Mouse (Mus musculus) midbrain, embryonic 14.5 days (tissue): ENCODE data around the gene Clhc1. TPM values are rescaled to one million over a fixed set of nuclear protein-coding genes. Genes with fewer than 3 reads are reported as not detected.

Source experiments
- ATAC-seq: fragments of 200-750 bp; cut with Nextera tagmentation; 2 replicates; pipeline ENCODE4 v1.8.0; 2017; ENCODE audit warnings: moderate number of reproducible peaks, moderate library complexity; ENCODE audit not compliant: low FRiP score, low TSS enrichment
- DNase-seq: peaks from one replicate; pipeline ENCODE4 v3.0.0-alpha.2; 2015
- H3K27ac ChIP-seq: fragments of 300-500 bp; sonication (generic); replicated peaks from 2 replicates; pipeline ENCODE4 v1.5.1; 2014; ENCODE audit warnings: mild to moderate bottlenecking, low read depth, low read length, moderate library complexity
- H3K27me3 ChIP-seq: fragments of 300-500 bp; sonication (generic); 2 replicates; pipeline ENCODE4 v1.6.1; 2014; ENCODE audit warnings: low read length, control low read depth, mixed read lengths; ENCODE audit not compliant: control insufficient read depth, insufficient read depth
- H3K36me3 ChIP-seq: fragments of 300-500 bp; sonication (generic); 2 replicates; pipeline ENCODE4 v1.6.1; 2014; ENCODE audit warnings: low read length, control low read depth; ENCODE audit not compliant: control insufficient read depth, insufficient read depth
- H3K4me1 ChIP-seq: fragments of 300-500 bp; sonication (generic); 2 replicates; pipeline ENCODE4 v1.6.1; 2014; ENCODE audit warnings: mild to moderate bottlenecking, antibody characterized with exemption, low read length, control low read depth; ENCODE audit not compliant: control insufficient read depth, insufficient read depth
- H3K4me2 ChIP-seq: fragments of 300-500 bp; sonication (generic); 2 replicates; pipeline ENCODE4 v1.6.1; 2014; ENCODE audit warnings: mild to moderate bottlenecking, low read length, moderate library complexity
- H3K4me3 ChIP-seq: fragments of 300-500 bp; sonication (generic); replicated peaks from 2 replicates; pipeline ENCODE4 v1.5.1; 2014; ENCODE audit warnings: low read depth, low read length
- H3K9ac ChIP-seq: fragments of 300-500 bp; sonication (generic); replicated peaks from 2 replicates; pipeline ENCODE4 v1.6.1; 2014; ENCODE audit warnings: mild to moderate bottlenecking, low read length, moderate library complexity
- H3K9me3 ChIP-seq: fragments of 300-500 bp; sonication (generic); 2 replicates; pipeline ENCODE4 v1.6.1; 2016; ENCODE audit warnings: low read length, control low read depth, mixed read lengths; ENCODE audit not compliant: control insufficient read depth
- WGBS: fragments of 180-500 bp; shearing (Covaris S2); extraction: QIAGEN DNeasy Blood & Tissue Kit; methylation state at CpG from one replicate; pipeline ENCODE4 v1.1.7; 2014; 5-methylcytosine and 5-hydroxymethylcytosine counted together
- polyA plus RNA-seq: library from polyadenylated mRNA; unstranded; fragments of >200 nt; fragmentation: Nextera tagmentation; extraction: Ambion mirVana; gene quantifications from 2 replicates; pipeline ENCODE4 v1.2.1, GENCODE M21; 2014

Clhc1 gene
- polyA plus RNA-seq, 1 experiment from 2014 or later: 0.12 TPM

DNA sequence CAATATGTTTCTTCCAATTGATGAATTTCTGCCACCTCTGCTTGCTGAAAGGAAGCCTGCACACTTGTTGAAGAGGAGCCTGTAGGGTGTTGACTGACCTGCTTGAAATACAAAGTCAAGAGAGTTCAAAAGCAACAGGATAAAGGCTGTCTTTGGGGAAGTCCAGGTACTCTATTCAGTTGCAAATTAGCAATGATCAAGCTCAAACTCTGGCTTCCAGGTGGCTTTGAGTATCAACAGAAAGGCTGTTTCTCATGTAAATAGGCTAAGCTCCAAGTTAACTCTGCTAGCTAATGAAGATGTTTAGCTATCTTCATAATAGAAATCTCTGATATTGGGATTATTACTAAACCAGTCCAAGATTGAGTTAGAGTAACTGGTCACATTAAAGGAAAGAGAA lies 49.4 kb downstream of the Clhc1 start:
- Histone ChIP-seq H3K9me3 (no peaks in the 10 kb centered on the region), H3K27ac (no peak overlapping the region), H3K4me3 (no peak overlapping the region), H3K36me3 (no peaks in the 10 kb centered on the region), H3K4me2 (no peak overlapping the region), H3K4me1 (no peaks in the 10 kb centered on the region), H3K27me3 (no peaks in the 10 kb centered on the region), H3K9ac (no peak overlapping the region)
- DNase-seq: no peak
- no peak for ATAC-seq

DNA sequence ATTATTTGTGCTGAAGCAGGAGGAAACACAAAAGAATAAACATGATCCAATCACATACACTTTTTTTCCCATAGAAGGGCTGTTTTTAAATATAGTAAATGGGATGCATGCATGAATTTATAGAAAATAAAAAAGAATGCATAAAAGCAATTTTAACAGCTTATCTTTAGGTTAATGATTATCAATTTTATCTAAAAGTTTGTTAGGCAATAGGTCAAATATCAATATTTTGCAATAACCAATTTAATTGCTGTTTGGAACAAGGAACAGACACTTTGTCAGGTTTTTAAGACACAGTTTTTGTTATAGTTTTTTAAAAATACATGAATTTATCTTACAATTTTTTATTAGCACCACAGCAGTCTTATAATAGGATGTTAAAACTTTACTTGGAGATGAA lies 51.2 kb downstream of the Clhc1 start:
- ATAC-seq (no peak), DNase-seq (no peak)
- Histone ChIP-seq H3K4me1 (no peaks in the 10 kb centered on the region), H3K9me3 (no peaks in the 10 kb centered on the region), H3K36me3 (no peaks in the 10 kb centered on the region), H3K4me2 (no peak overlapping the region), H3K27me3 (no peaks in the 10 kb centered on the region), H3K9ac (no peak overlapping the region), H3K27ac (no peak overlapping the region), H3K4me3 (no peak overlapping the region)

DNA sequence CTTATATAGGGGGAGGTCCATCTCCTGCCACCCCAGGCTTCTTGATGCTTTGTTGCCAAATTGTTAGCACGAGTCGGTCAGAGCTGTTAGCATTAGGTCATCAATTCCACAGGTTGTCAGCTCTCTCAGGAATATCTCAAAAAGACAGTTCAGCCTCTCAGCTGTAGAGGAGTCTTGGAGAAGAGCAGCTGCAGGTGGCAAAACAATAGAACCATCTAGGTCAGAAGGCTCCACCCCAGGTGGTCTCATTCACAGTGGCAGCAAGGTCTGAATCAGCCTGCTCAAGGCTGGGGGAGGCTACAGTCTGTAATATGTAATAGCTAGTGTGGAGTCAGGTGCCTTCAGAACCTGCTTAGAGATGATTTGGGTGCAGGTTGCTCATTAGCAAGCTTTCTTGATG lies 55.8 kb downstream of the Clhc1 start:
- H3K9ac ChIP-seq: no peak overlapping the region
- no peaks in the 10 kb centered on the region for H3K9me3 ChIP-seq
- no peaks in the 10 kb centered on the region for H3K4me1 ChIP-seq
- DNase-seq (no peak), ATAC-seq (no peak)
- WGBS: 38% methylated on average over 2 of the region's 2 CpGs
- H3K27me3 ChIP-seq: no peaks in the 10 kb centered on the region
- H3K4me2 ChIP-seq: no peak overlapping the region
- H3K27ac ChIP-seq: no peak overlapping the region
- no peaks in the 10 kb centered on the region for H3K36me3 ChIP-seq
- no peak overlapping the region for H3K4me3 ChIP-seq

DNA sequence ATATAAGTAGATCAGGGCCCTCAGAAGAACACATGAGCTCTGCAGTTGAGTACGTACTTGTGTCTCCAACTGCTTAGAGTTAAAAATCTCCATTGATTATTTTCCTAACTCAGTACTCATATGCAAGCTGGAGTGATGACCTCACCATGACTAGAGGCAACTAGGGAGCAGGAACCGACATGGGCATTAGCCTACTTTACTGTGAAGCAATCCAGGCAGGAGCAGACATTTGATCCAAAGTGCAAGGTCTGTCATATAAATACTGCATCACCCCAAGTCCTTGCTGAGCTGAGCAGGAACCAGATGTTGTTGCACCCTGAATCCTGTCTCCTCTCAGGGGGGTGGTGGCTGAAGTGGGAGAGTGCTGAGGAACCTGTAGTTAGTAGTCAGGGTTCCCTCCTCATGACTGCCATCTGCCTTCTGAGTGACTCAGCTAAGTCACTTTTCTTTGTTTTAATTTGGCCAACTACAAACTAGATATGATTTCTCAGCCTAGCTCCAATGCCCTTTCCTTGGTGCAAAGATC lies 59.8 kb downstream of the Clhc1 start:
- Histone ChIP-seq H3K4me1 (no peaks in the 10 kb centered on the region), H3K4me2 (no peak overlapping the region), H3K36me3 (no peaks in the 10 kb centered on the region), H3K27me3 (no peaks in the 10 kb centered on the region), H3K9me3 (no peaks in the 10 kb centered on the region), H3K27ac (no peak overlapping the region), H3K9ac (no peak overlapping the region), H3K4me3 (no peak overlapping the region)
- no peak for ATAC-seq
- no peak for DNase-seq
- 87% methylated on average over 2 of the region's 2 CpGs for WGBS

DNA sequence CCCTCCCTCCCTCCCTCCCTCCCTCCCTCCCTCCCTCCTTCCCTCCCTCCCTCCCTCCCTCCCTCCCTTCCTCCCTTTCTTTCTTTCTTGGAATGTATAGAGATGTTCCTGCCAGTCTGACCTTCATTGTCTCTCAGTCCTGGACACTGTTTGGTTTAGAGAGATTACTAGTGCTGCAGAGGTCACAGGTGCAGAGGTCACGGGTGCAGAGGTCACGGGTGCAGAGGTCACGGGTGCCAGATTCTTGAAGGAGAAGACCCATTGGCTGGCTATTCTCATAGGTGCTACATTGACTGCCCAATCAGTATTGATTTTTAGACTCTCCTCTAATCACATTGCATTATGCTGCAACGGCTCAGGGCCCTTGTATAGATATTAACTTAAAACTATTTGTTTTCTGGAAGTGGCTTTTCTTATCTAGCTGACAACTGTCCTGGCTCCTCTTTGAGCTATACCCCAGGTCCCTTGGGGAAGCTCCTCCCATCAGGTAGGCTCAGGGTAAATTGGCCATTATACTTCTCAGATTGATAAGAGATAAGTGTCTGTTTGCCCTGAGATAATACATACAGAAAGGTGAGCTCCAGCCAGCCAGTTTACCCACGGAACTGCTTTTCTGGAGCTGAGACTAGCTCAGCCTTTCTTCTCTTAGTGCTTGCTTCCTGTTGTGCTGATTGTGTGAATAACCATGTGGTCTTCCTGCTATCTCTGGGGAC lies 62.2 kb downstream of the Clhc1 start:
- ATAC-seq (no peak), DNase-seq (no peak)
- Histone ChIP-seq H3K4me1 (no peaks in the 10 kb centered on the region), H3K4me2 (no peak overlapping the region), H3K36me3 (no peaks in the 10 kb centered on the region), H3K9me3 (no peaks in the 10 kb centered on the region), H3K9ac (no peak overlapping the region), H3K4me3 (no peak overlapping the region), H3K27ac (no peak overlapping the region), H3K27me3 (no peaks in the 10 kb centered on the region)
- WGBS: 84% methylated on average over 5 of the region's 5 CpGs

DNA sequence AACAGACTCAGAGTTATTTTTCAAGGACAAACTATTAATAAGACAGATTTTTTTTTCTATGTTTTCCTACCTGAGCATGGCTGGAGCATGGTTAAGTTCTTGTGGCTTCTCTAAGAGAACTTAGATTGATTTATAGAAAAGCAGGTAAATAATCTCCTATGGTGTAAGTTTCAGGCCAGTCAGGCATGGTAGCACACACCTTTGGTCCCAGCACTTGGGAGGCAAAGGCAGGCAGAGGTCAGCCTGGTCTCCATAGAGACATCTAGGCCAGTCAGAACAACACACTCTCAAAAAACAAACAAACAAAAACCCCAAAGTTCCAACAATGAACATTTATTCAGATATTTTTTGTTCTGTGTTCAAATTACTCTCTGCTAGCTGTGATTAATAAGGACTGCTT lies 64.3 kb downstream of the Clhc1 start:
- Histone ChIP-seq H3K4me3 (no peak overlapping the region), H3K9ac (no peak overlapping the region), H3K27ac (no peak overlapping the region), H3K27me3 (no peaks in the 10 kb centered on the region), H3K36me3 (no peaks in the 10 kb centered on the region), H3K4me2 (no peak overlapping the region), H3K9me3 (no peaks in the 10 kb centered on the region), H3K4me1 (no peaks in the 10 kb centered on the region)
- DNase-seq: no peak
- ATAC-seq: no peak

DNA sequence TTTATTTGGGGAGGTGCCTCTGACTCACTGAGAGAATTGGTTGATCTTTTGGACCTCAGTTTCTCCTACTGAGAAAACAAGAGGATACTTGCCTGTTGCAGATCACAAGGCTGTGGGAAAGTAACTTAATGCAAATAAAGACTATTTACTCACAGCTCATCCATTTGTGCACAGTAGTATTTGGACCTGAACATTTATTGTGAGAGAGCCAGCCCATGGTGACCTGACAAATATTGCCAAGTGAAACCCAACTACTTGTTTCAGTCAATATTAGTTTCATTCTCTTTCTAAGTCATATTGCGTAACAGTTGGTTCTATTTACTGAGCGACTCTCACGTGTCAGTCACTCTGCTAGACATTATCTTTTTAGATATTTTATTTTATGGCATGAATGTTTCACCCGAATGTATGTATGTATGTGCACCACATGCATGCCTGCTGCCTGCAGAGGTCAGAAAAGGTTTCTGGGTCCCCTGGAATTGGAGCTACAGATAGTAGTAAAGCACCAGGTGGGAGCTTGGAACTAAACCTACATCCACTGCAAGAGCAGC lies 65.5 kb downstream of the Clhc1 start:
- ATAC-seq (no peak), DNase-seq (no peak)
- Histone ChIP-seq H3K27me3 (no peaks in the 10 kb centered on the region), H3K27ac (no peak overlapping the region), H3K4me3 (no peak overlapping the region), H3K9ac (no peak overlapping the region), H3K4me1 (no peaks in the 10 kb centered on the region), H3K36me3 (no peaks in the 10 kb centered on the region), H3K9me3 (no peaks in the 10 kb centered on the region), H3K4me2 (no peak overlapping the region)
- 88% methylated on average over 4 of the region's 4 CpGs for WGBS

DNA sequence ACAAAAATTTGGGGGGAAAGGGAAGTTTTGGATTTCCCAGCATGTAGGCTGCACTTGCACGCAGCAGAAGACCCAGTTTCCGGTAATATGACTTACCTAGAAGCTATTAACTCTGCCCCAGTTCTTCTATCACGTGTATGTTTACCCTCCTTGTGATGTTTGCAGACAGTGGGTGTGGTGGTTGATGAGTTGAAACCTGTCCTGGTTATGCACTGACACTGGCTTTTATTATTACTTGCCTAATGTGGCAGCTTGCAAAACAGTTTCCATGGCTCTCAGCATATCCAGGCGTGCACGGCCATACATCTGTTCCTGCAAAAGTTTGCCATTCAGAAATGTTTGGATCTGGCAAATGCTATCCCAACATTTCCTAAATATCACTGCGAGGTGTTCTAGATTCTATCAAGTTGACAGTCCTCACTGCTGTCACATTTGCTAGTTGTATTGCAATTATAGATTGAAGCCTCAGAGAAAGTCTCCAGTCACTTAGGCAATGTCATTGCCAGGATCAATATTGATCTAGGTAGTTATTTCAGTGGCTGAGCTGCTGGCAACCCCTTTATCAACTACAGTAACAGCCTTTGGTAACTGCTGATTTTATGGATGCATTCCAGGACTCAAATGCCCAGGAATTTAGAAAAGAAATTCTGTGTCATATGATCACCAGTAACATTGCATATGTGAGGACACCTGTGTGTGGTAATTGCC lies 66.6 kb downstream of the Clhc1 start:
- Histone ChIP-seq H3K4me1 (no peaks in the 10 kb centered on the region), H3K36me3 (no peaks in the 10 kb centered on the region), H3K27me3 (no peaks in the 10 kb centered on the region), H3K4me2 (no peak overlapping the region), H3K9me3 (no peaks in the 10 kb centered on the region), H3K4me3 (no peak overlapping the region), H3K9ac (no peak overlapping the region), H3K27ac (no peak overlapping the region)
- DNase-seq (no peak), ATAC-seq (no peak)
- WGBS: 89% methylated on average over 6 of the region's 6 CpGs
